Mouse (Mus musculus): ENCODE data around the gene Ndufa8.

DNA sequence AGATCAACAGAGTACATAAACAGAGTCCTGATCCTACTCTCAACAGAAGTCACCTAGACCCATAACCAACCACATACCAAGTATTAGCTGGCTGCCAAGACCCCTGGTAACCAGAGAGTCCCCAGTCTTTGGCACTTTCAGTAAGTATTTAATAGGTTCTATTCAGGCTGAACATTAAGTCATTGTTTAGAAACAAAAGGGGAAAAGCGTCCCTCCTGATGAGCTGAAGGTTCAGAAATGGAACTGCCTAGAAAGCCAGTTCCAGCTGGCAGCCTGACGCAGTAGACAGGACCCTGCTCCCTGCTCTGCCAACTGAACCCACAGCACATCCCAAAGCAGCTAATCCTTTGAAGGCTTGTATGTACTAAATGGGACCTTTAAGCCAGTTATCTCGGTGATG, 40.0 kb upstream of the Ndufa8 start:
- no peak for TF ChIP-seq CTCF (IDR thresholded peaks at IDR 0.05; ENCODE audit: low read depth)
- no peak for TF ChIP-seq EP300 (IDR thresholded peaks at IDR 0.05; ENCODE audit: low read depth)
